Mouse (Mus musculus) embryo, embryonic 11 days (tissue): ENCODE measurements at regions not wholly inside any gene's neighbourhood (a gene's known extent, or its start where the extent isn't known, plus 50 kb on each side); places are given as distances from the start of the nearest gene placed in this dataset.

Experiments used
- DNase-seq: peaks from one replicate; pipeline ENCODE4 v3.0.0-alpha.2; 2015

DNA sequence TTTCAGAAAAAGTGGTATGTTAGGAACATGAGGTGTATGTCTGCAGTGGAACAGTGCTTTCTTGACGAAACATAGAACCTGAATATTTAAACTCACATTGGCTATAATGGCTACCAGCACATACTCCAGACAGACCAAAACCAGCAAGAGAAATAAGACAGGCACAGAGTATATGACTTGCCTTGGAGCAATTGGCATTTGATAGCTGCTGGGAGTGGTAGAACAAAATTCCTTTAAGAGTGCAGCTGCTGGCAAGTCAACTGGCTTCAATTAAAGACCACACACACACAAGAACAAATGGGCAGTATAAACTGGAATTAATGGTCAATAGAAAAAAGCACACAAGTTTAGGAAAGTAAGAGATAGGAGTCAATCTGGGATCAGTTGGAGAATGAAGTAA, 732.3 kb downstream of the Sis start:
- peak; percentile 7 for DNase-seq

DNA sequence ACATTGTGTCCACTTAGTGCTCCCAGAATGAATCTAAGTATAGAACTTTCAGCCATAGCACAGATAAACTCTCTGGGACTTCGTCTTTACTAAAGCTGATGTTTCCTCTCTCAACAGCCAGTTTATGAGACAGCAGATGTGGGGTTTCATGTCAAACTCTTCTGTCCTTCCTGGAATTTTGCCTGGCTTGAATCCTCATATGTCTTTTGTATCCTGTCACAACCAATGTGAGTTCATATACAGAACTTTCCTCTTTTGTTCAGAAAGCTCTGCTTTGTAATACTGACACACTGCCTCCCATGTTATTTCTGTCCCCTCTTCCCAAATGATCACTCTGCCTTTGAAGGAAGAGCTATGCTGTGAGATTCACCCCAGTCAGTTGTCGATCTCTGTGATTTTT, 739.8 kb downstream of the Sis start:
- no peak for DNase-seq
